Mouse (Mus musculus): ENCODE measurements around the gene Zdhhc19. TPM values are rescaled to one million over a fixed set of nuclear protein-coding genes. Genes with fewer than 3 reads are reported as not detected.

Zdhhc19 gene
- total RNA-seq, 2 experiments from 2014 or later = not detected

DNA sequence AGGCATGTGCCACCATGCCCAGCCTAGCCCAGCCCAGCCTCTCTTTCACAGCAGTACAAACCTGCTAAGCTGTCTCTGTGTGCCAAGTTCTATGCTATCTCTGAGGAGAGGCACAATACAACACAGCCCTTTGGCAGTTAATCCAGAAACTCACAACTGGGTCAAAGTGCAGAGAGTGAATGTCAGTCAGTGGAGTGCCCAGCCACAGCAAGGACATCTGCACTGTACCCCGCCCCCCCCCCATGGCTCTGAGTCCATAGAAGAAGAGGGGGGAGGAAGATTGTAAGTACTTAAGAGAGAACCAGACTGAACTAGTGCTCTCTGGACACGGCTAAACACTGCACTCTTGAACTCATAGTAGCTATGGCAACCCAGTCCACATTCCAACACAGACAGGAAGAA is 55.3 kb downstream of the Zdhhc19 start:
- peak; percentile 31 to 77 for DNase-seq

DNA sequence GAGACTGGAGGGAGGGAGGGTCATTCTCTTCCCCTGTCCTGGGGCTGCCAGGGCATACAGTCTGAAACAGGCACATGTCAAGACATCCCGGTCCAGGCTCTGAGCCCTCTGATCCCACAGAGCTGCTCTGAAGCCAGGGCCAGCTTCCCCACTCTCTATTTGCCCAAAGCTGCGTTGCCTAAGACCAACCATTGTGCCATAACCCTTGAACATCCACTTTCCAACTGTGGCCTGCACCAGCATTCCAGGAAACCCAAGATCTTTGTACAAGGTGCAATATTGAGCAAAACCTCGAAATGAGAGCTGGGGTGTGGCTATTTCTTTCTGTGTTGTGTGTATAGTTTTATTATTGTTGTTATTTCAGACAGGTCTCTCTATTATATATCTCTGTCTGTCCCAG is 59.5 kb downstream of the Zdhhc19 start:
- DNase-seq = no peak

DNA sequence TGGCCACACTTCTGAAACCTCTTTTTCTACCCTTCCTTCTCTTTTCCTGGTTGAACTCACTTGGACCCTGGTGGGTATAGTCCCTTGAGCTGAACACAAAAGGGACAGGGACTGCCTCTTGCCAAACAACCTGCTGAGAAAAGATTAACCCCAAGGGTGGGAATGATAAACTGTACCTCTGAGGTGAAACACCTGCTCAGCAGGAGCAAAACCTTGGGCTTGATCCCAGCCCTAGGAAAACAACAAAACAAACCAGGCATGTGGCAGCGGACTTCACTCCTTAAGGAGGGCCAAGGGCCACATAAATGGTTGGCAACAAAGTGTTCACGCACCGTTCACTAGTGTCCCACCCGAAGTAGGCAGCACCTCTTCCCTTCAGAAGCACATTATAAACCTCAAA is 63.4 kb downstream of the Zdhhc19 start:
- no peak for DNase-seq

DNA sequence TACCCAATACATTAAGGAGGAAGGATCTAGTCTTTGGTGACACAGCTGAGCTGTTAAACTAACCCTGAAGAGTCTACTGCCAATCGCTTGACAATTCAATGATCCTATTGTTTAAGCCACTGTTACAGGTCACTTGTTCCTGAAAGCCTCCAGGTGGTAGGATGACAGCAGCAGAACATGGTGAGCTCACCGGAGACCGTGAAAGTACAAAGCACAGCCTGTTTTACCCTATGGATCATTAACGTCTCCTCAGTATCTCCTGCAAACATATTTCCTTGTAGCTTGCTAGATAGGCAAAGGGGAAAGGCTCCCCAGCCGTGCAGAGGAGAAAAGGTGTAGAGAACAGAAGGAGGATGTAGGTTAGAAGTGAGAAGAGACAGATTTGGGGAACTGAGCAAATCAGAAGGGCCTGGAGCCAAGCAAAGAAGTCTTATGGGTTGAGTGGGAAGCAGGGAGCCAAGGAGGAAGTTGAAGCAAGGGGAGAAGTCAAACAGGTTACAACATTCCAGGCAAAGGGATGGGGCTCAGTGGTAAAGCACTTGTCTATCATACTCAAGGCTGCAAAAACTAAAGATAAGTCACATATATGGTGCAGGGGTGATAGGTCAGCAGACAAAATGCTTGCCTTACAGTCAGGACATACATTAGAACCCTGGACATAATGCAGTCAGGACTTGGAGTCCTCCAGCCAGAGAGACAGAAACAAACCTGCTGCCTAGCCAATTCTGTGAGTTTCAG is 67.2 kb downstream of the Zdhhc19 start:
- no peak for DNase-seq

DNA sequence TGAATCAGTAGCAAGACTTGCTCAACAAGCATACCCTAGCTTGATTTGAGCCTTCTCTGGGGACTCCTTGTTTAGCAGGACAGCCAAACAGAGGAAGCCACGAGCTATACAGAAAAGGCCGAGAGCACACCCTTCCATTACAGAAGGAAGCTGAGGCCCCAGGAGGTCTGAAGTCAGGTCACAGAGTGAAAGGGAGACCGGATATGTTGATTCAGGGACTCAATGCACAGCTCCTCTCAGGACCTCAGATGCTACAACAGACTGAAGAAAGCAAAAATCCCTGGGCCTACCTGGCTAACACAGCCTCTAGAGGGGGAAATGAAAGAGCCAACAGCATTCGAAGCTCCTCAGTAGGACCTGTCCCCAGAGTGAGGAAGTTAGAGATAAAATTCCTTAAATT is 71.2 kb downstream of the Zdhhc19 start:
- no peak for DNase-seq

DNA sequence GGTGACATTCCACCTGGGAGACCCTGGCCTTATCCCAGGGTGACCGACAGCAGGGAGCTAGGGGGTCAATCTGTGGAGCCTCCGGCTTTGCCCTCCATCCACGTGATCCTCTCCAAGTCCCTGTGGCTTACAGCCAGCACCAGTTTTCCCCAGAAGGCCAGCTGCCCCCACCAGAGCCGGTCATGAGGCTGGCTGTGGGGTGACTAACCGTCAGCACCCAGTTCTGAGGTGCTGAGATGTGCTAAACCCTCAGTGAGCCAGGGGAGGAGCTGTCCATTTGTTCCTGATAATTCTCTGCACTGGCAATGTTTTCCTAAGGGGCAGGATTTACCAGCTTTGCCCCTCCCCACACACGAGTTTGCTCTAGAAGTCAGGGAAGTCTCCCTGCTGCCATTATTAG is 72.3 kb downstream of the Zdhhc19 start:
- peak in 1 of 2 experiments; percentile 7 for DNase-seq

DNA sequence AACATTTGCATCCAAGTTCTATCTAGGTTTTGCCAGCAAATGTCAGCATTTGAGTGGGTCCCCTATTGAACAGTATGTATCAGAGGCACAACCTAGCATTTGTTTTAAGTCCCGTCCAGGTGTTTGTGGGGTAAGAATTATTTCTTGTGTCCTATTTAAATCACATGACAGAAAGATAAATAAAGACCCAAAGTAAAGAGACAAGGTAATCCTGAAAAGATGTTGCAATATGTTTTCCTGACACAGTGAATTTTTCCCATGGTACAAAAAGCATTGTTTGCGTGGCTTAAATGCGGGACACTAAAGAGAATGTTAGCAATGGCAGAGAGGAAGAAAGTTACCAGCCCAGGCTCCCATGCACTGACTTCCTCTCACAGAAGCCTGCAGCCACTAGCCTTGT is 74.0 kb downstream of the Zdhhc19 start:
- DNase-seq = no peak

DNA sequence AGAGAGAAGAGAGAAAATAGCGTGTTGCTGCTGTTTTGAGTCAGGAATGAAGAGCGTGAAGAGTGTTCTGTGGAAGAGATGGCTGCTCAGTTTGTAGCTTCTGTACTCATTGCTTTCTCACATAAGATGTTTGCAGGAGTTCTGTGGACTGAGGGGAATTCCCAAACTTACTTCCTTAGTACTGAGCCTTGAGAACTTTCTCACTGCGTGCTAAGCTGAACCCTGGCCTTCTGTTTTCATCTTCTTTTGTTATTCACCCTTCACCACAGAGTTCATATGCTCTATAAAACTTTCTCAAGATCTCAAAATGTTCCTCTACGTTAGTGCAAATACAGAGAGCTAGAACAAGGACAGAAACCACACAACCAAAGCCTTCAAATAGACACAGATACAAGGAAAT is 76.5 kb downstream of the Zdhhc19 start:
- DNase-seq = no peak

DNA sequence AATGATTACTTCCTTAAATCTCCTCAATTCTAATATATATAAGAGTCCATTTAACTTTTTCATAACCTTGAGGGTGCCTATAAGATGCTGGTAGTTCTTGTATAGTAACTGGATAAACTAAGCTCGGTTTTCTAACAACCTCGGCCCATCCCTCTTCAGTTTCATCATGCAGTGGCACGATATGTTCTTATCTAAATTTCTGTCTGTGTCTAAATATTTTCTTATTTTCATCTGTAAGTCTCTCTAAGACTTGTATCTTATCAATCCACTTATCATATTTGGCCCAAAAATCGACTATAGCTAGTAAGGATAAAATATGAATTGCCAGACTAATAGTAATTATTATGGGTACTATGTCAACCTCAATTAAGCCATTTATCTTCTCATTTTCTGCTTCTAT is 90.4 kb downstream of the Zdhhc19 start:
- no peak for DNase-seq

DNA sequence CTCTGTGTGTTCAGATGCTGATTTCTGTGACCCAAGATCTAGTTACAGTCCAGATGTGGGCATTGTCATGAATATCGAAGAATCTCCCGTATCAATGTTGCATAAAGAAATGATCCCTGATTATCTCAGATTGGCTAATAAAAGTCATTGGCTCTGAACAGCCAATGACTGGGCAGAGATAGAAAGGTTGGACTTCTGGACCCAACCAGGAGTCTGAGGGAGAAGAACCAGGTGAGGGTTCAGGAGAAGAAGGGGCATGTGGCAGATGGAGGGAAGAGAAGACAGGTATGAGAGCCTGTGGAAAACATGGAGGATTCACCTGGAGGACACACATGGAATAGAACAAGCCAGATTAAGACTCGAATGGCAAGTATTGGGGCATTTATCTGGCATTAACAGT is 92.5 kb downstream of the Zdhhc19 start:
- no peak for DNase-seq

DNA sequence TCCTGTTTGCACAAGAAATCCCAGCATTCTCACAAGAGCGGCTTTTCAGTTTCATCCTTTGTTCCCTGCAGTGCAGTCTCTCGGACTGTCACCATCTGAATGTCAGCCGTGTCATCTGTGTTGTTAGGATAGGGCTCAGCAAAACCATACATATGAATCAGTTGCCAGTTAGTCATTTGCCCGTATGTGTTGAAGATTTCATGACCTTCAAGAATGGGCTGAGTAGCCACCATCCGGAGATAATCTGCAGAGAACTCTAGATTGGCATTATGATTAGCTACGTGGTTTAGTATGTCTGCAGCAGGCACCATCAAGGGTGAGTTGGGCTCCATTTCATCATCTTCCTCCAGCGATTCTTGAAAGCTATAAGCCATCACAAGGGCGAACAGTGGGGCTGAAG is 95.5 kb downstream of the Zdhhc19 start:
- no peak for DNase-seq

DNA sequence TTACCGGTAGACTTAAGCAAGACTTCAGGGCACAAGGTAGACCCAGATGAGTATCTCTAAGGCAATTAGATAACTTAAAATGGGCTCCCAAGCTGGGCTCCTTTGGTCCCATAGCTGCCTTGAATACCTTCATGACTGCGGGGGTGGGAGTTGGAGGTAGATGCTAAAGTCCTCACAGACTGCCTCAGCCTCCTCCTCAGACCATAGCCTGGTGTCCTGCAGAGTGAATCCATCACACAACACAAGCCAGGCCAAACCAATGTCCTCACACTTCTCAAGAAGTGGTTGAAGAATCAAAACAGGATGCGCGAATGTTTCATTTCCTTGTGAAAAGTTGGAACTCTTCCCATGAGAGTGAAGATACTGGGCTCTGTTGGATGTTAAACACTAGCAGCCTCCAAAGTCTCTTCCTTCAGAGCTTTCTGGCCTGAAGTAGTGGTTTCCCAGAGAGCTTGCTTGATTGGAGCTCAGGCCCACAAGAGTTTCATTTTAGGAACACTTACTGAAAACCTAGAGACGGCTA is 97.3 kb downstream of the Zdhhc19 start:
- DNase-seq = peak in 1 of 2 experiments; percentile 15

DNA sequence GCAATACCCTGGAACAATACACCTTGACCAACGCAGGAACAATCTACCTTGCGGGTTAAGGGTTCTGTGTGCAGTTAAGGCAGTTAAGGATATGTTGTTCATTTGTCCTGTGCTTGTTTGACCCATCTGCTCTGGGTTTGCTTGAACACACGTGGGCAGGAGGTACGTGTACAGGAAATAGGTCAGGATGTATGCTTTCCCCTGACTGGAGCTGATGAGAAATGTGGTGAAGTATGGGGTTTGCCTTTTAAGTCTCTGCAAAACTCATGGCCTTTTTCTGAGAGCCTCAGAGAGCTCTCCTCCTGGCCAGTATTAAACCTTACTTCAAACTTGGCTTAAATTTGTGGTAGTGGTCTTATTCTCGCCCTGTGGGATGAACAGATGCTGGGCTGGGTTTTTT is 97.9 kb downstream of the Zdhhc19 start:
- DNase-seq = no peak

DNA sequence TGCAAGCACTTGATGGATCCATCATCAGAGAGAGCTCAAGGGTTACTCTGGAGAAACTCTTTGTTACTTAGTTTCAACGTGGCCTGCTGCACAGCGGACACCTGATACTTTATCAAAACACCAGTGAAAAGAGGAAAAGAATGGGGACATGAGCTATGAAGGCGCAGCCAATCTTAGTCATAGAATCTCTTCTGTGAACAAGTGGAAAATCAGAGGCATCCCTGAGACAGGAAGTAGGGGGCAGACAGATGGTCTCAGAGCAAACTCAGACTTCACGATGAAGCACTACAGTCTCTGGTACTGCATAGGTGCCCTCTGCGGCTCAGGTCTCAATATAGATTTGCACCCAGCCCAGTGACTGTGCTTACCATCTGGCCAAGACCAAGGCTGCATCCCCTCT is 98.6 kb downstream of the Zdhhc19 start:
- no peak for DNase-seq

DNA sequence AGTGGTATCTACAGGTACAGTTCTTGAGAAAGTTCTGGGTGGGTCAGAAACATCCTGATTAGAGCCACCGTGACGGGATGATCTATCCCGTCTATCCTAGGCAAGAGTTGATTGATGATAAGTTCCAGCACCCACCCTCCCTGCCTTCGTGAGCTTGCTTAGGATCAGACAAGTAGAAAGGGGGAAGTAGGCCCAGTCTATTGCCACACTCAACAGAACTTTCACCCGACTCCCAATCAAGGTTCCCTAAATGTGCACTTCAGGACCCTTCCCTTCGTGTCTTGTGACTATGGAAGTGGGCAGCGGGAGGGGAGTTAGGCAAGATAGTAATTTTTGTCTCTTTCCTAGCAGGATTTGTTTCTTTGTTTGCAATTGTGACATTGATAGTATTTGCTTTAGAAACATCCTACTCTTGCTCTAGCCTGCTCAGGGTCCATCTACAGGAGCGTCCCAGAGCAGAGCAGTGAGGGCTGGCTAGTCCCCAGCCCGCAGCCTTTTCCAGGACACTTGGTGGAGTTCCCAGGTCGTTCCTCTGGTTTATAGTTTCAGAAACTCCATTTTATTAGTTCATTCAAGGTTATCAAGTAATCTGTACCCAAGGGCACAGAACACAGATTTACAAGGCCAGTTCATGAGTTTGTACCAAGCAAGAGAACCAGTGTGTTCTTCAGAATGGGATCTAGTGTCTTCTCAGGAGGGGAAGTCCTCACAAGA is 99.2 kb downstream of the Zdhhc19 start:
- DNase-seq = peak in 1 of 2 experiments; percentile 41

DNA sequence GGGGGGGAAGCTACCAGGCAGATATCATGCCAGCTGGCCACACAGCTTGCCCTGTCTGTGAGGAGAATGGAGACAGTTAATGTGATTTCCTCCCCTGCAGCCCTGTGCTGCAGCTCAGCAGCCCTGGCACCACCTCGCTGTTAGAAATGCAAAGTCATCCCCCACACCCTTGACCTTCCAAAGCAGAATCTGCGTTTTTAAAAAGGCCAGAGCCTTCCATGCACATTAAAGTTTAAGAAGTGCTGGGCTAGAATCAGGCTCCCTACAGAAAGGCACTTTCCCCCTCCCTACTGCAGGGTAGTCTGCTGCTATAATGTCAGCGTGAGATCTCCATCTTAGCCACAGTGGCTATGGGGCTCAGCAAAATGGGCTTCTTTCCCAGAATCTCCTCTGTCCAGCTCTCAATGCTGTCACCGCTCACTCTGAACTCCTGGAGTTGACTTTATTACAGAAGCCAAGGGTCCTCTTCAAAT is 101.9 kb downstream of the Zdhhc19 start:
- peak; percentile 20 to 23 for DNase-seq

DNA sequence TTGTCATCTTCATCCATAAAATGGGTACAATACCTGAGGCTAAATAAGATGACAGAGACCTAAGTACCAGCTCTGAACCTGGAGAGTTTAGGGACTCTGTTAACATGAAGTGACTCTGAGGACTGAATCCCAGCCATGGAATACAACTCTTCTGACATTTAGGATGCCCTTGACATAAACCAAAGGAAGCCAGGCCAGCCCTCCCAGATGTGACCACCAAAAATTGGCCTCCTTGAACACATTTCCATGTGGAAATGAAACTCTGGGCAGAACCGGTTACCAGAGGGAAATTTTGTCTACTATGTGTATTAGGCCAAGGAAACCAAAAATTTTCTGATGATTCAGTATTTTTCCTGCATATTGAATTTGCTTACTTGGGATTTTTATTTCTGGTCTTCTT is 103.1 kb downstream of the Zdhhc19 start:
- peak in 1 of 2 experiments; percentile 24 for DNase-seq

DNA sequence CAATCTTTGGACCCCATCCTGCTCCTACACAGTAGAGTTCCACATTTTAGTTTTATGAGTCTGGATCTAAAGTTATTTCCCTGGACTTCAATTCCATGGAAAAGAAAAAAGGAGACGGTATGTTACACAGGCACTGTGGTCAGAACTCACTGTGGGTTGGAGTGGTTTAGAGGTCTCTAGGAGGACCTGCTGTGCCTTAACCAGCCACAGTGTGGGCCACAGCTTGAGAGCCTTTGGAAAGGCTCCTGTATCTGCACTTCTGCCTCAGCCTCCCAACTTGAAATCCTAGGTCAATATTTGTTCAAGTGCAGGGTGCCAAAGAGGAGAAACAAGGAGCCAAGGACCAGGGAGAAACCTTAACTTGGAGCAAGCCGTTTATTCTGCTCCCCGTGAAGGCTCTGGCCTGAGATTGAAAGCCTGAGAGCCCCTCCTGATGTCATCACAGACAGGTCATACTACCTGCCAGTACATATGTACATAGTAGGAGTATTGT is 106.2 kb downstream of the Zdhhc19 start:
- no peak for DNase-seq

DNA sequence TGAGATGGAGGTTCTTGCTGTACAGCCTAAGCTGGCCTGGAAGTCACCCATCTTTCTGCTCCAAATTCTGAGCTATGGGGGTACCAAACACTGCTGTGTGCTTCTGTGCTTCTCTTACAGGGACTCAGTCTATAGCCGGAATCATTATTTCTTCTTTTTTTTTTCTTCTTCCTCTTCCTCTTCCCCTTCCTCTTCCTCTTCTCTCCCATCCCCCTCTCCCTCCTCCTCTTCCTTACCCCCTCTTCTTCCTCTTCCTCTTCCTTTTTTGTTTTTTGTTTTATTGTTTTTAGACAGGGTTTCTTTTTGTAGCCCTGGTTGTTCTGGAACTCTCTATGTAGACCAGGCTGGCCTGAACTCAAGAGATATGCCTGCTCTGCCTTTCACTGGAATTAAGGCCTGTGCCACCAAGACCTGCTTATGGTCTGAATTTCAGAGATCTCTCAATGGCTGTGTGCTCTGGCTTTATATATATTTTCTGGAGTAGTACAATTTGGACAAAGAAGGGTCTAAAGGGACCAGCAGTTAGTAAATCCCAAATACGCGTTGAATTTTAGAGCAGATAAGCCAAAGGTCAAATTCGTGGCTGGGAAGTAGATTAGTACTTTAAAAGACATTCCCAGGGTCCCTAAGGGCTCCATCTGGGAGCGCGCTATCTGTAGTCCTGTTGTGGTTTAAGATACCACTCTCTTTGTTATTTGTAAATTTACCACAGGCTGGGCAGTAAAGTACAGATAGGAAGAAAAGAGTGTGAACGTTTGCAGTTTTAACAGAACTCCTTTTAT is 111.7 kb downstream of the Zdhhc19 start:
- no peak for DNase-seq

DNA sequence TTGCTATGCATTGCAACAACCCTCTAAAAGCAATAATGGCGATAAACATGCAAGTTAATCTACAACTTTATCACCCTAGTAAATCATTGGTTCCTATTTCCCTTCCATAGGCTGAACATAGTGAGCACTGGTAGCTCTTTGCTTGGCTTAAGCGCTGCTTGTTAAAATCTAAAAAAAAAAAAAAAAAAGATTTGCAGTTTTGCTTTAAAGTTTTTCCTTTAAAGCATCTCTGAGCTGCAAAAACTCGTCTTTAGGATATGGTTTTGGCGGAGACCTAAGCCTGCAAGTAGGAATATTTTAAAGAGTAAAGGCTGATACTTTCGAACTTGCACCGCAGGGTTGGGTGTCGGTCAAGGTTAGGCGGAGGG is 112.3 kb downstream of the Zdhhc19 start:
- no peak for DNase-seq

DNA sequence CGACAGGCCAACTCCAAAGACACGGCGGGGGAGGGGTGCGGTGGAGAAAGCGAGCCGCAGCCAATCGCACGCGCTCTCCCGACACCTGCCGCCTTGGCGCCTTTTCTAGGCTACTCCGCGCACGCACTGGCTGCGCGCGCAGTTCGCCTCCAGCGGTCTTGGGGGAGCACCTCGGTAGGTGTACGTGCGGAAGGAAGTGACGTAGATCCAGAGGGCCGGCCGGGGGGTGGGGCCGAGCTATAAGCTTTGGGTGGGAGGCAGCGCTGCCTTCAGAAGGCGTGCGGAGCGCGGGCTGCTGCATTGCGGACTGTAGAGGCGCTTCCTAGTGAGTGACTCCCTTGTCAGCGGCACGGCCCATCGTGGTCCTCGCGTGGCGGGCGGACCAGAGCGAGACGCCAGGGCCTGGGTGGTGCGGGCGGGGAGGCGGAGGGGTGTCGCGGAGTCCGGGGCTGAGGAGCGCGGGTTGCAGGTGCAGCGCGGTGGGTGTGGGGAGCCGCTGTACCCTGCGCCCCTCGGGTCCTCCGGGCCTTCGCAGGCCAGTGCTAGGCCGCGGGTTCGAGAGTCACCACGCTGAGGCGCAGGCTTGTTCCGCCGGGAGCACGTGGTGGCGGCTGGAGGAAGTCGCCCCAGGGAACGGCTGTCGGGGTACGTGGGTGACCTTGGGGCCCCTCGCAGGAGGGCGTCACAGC is 112.8 kb downstream of the Zdhhc19 start, which contains the start of gene Tfrc:
Gene Tfrc (plus strand): TSS at position 209 of the 689 bp plus-strand sequence.
- DNase-seq = peak; percentile 94 to 97

DNA sequence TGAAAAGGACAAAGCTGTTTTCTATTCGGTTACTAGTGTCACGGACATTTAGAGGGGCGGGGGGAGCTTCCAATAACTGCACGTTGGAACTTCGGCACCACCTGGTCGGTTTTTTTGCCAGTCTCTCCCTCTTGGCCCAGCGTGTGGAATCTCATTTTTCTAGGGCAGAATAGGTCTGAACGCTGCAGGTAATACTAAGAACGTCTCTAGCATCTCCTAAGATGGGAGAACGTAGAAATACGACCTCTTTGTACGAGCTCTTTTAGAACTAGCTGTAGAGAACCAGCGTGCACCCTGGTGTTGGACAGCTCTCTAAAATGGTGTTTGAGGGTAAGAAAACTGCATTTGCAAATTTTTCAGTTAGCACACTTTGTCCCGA is 113.3 kb downstream of the Zdhhc19 start:
- DNase-seq = peak in 1 of 2 experiments; percentile 30

Measured in heart, adult 18-20 months (tissue).